Mouse (Mus musculus) heart, postnatal 14 days (tissue): ENCODE measurements at regions not wholly inside any gene's neighbourhood (a gene's known extent, or its start where the extent isn't known, plus 50 kb on each side); places are given as distances from the start of the nearest gene placed in this dataset.
"Not testable (repeated sequence)": the region's sequence is repeated elsewhere in the genome, so short reads cannot be mapped to it uniquely, and the experiment has no call there.

Experiments
- DNase-seq, 2 experiments: peaks; one replicate each; pipeline ENCODE4 v3.0.0; 2021 to 2022
- intact Hi-C: fragments of 180-260 bp; cut with DNase I; formaldehyde crosslinking; loops from one replicate; pipeline ENCODE4 v1.15.1; 2025

DNA sequence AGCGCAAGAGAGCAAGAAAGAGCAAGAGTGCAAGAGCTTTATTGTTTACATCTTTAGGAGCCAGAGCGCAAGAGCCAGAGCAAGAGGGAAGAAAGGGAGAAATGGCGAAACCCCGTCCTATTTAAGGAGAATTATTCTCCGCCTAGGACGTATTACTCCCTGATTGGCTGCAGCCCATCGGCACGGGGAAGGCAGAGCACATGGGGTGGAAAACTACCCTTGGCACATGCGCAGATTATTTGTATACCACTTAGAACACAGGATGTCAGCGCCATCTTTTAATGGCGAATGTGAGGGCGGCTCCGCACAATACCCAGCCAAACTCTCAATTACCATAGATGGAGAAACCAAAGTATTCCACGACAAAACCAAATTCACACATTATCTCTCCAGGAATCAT, 2464.4 kb upstream of the Pcdh20 start:
- DNase-seq, intact Hi-C loops: not testable (repeated sequence)

GRCm38 (mm10) chr14:90905270-90905669, 2434.1 kb upstream of the Pcdh20 start:
- intact Hi-C loops, result no loop called here

DNA sequence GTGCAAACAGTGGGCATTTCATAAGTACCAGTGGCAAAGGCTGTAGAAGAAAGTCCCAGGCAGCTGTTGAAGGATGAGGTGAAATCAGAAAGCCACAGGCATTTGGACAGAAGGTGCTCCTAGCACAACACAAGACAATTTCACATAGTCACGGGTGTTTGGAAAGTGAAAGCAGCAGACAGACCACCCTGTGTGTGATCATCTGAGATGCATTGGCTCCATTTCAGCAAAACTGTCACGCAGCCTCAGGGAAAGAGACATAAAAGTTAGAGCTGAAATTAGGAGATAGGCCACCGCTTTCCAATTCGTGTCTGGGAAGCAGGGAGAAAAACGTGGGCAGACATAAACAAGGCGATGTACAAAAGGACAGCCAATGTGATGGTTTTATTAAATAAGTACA, 2418.5 kb upstream of the Pcdh20 start:
- DNase-seq, result peak in 1 of 2 experiments; percentile 1
- intact Hi-C loops, result no loop called here

More at GRCm38 (mm10) chr14:90905270-90905669, 2434.1 kb upstream of the Pcdh20 start:
- no peak for DNase-seq
